Mouse (Mus musculus) kidney, adult 2 months (tissue): ENCODE measurements around the gene Foxj1. TPM values are rescaled to one million over a fixed set of nuclear protein-coding genes. Genes with fewer than 3 reads are reported as not detected.

ENCODE experiments used
- DNase-seq: peaks from one replicate; pipeline ENCODE4 v3.0.0; 2021
- H3K27ac ChIP-seq: fragments of 200-500 bp; 2 replicates; pipeline ENCODE4 v1.5.1; 2012; ENCODE audit warnings: low read depth, low read length, control low read depth, inconsistent platforms; ENCODE audit not compliant: insufficient read depth
- H3K27me3 ChIP-seq: fragments of 200-500 bp; replicated peaks from 2 replicates; pipeline ENCODE4 v1.6.1; 2012; ENCODE audit warnings: mild to moderate bottlenecking, moderate library complexity, low read length, inconsistent platforms; ENCODE audit not compliant: control insufficient read depth, insufficient read depth
- H3K36me3 ChIP-seq: fragments of 200-500 bp; 2 replicates; pipeline ENCODE4 v1.6.1; 2012; ENCODE audit warnings: mild to moderate bottlenecking, moderate library complexity, low read length, inconsistent platforms; ENCODE audit not compliant: control insufficient read depth, insufficient read depth
- H3K4me1 ChIP-seq: fragments of 200-500 bp; 2 replicates; pipeline ENCODE4 v1.6.1; 2011; ENCODE audit warnings: low read length; ENCODE audit not compliant: control insufficient read depth, insufficient read depth
- H3K4me3 ChIP-seq: fragments of 200-500 bp; 2 replicates; pipeline ENCODE4 v1.5.1; 2011; ENCODE audit warnings: mild to moderate bottlenecking, low read depth, low read length, control low read depth; ENCODE audit not compliant: insufficient read depth
- CTCF ChIP-seq: fragments of 200-500 bp; conservative IDR thresholded peaks from 2 replicates; pipeline ENCODE4 v1.5.1; 2011; ENCODE audit warnings: low read depth, mild to moderate bottlenecking, control low read depth, low read length, moderate library complexity, mixed read lengths; ENCODE audit not compliant: insufficient read depth, insufficient read length
- POLR2A ChIP-seq: fragments of 200-500 bp; IDR thresholded peaks from one replicate; pipeline ENCODE4 v1.6.1; 2011; ENCODE audit warnings: low read depth, low read length, control low read depth
- WGBS: fragments of 180-500 bp; shearing (Covaris S2); methylation state at CpG from one replicate; pipeline ENCODE4 v1.1.7; 2018; 5-methylcytosine and 5-hydroxymethylcytosine counted together
- polyA plus RNA-seq: library from polyadenylated mRNA; depleted of rRNA; stranded (reverse); fragments of >200 nt; gene quantifications from 2 replicates; pipeline ENCODE4 v1.2.3, GENCODE M21; 2012

Foxj1 gene
- polyA plus RNA-seq, 1 experiment: 0.80 TPM

DNA sequence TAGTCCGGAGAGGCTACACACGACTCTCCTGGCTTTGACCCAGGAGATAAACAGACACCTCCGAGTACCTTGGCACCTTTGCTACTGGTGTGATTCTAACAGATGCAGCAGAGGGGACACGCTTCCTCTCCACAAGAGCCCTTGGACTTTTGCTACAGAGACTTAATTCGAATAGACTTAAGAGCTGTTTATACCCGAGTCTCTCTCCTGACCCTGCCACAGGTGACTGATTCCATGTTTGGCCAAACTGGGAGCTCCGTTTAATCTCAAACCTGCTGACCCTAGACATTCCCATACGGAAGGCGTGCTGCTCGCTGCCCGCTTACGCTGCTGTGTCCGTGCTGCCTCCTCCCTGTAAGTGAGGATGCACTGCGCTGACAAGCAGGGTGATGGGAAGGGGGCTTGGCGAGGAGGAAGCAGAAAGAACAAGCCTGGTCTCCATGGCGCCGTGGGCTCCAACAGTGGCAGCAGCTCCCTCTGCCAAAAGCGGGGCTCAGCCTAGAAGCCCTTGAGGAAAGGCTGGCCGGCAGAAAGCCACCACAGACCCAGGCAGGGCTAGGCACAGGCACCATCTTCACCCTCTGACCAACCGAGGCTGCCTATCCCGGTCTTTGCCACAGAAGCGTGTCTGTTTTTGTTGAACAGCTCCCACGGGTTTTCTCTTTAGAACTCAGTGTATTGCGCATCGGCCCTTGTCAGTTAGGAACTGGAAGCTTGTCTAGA lies 7.0 kb upstream of the Foxj1 start:
- no peaks in the 10 kb centered on the region for H3K36me3 ChIP-seq
- TF ChIP-seq CTCF (no peak), POLR2A (no peak)
- no peaks in the 10 kb centered on the region for H3K27me3 ChIP-seq
- H3K4me3 ChIP-seq: no peak overlapping the region
- no peak overlapping the region for H3K27ac ChIP-seq
- peaks cover 2% of the 10 kb centered on the region; the same call in 1 of the 2 replicates for H3K4me1 ChIP-seq
- 44% methylated on average over 25 of the region's 25 CpGs for WGBS
- peak; percentile 60 for DNase-seq

DNA sequence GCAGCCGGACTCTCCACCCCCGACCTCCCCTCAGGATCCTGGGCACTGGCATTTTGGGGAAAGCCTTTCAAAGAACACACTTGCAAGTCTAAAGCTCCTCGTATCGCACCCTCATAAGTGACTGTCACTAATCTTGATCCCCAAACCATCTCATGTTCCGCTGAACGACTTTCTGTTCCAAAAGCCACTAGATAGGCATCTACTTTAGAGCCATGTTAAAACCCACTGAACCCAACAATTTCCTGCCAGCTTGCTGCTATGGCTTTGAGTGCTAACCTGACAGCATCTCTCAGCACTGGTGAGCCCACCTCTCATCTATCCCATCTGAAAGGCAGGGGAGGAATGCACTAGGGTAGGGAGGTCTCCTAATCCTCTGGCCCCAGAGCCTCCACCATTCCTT lies 2.3 kb upstream of the Foxj1 start:
- peaks cover 16% of the 10 kb centered on the region; the same call in 1 of the 2 replicates for H3K4me1 ChIP-seq
- TF ChIP-seq POLR2A (no peak), CTCF (no peak)
- no peak overlapping the region for H3K27ac ChIP-seq
- H3K36me3 ChIP-seq: no peaks in the 10 kb centered on the region
- WGBS: 87% methylated on average over 6 of the region's 6 CpGs
- no peak for DNase-seq
- no peaks in the 10 kb centered on the region for H3K27me3 ChIP-seq
- H3K4me3 ChIP-seq: no peak overlapping the region

GRCm38 (mm10) chr11:116337000-116337399 lies 1.8 kb upstream of the Foxj1 start:
- no peak overlapping the region for H3K27ac ChIP-seq
- H3K27me3 ChIP-seq: no peaks in the 10 kb centered on the region
- peaks cover 13% of the 10 kb centered on the region; the same call in 1 of the 2 replicates for H3K4me1 ChIP-seq
- H3K36me3 ChIP-seq: no peaks in the 10 kb centered on the region
- DNase-seq: no peak
- 58% methylated on average over 12 of the region's 12 CpGs for WGBS
- TF ChIP-seq POLR2A (no peak), CTCF (no peak)
- H3K4me3 ChIP-seq: no peak overlapping the region

DNA sequence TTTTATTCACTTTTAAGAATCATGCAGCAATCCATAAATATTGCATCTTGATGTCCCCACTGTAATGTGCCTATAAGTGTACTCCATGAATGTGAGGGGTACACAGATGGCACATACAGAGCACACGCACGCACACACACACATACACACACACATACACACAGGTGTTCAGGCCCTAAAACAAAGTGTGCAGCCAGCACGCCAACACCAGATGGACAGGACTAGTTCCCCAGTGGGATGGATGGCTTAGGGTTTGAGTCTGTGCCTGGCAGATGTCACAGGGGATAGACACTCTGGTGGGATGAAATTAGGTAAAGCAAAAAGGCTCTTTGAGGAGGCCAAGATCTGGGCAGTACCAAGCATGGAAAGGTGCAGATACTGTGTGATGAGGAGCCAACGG lies 1.2 kb upstream of the Foxj1 start:
- H3K27me3 ChIP-seq: no peaks in the 10 kb centered on the region
- H3K4me1 ChIP-seq: peaks cover 13% of the 10 kb centered on the region; the same call in 1 of the 2 replicates
- H3K36me3 ChIP-seq: no peaks in the 10 kb centered on the region
- no peak for DNase-seq
- H3K4me3 ChIP-seq: no peak overlapping the region
- no peak overlapping the region for H3K27ac ChIP-seq
- TF ChIP-seq POLR2A (no peak), CTCF (no peak)
- 93% methylated on average over 4 of the region's 4 CpGs for WGBS

- WGBS: 38% methylated on average over 26 of the region's 26 CpGs
- Histone ChIP-seq H3K36me3 (no peaks in the 10 kb centered on the region), H3K27me3 (no peaks in the 10 kb centered on the region), H3K4me3 (no peak overlapping the region), H3K4me1 (peaks cover 16% of the 10 kb centered on the region; the same call in 1 of the 2 replicates), H3K27ac (no peak overlapping the region)
- DNase-seq: no peak
- no peak for TF ChIP-seq POLR2A
- no peak for TF ChIP-seq CTCF
These were observed 799 bp downstream of the Foxj1 start for GRCm38 (mm10) chr11:116334417-116334782.

GRCm38 (mm10) chr11:116333526-116334416 lies 1.4 kb downstream of the Foxj1 start:
- Histone ChIP-seq H3K4me1 (peaks cover 16% of the 10 kb centered on the region; the same call in 1 of the 2 replicates), H3K4me3 (no peak overlapping the region), H3K36me3 (no peaks in the 10 kb centered on the region), H3K27me3 (no peaks in the 10 kb centered on the region), H3K27ac (no peak overlapping the region)
- peak; percentile 70 for DNase-seq
- WGBS: 33% methylated on average over 31 of the region's 31 CpGs
- TF ChIP-seq POLR2A (no peak), CTCF (no peak)

DNA sequence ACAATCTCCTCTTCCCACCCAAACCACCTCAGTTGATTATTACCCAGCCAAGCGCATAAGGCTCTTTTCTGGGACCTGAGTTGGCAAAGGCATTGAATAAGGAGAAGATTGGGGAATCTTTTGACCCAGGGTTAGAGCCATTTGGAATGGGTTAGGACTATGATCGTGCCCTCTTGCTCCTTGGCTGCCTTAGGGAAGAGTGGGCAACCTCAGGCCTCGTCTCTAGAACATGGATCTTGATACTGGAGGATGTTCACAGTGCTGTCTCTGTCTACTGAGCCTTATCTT lies 2.3 kb downstream of the Foxj1 start:
- no peak overlapping the region for H3K4me3 ChIP-seq
- peaks cover 16% of the 10 kb centered on the region; the same call in 1 of the 2 replicates for H3K4me1 ChIP-seq
- peak; percentile 71 for DNase-seq
- WGBS: 63% methylated on average over 3 of the region's 3 CpGs
- H3K36me3 ChIP-seq: no peaks in the 10 kb centered on the region
- H3K27me3 ChIP-seq: no peaks in the 10 kb centered on the region
- no peak overlapping the region for H3K27ac ChIP-seq
- TF ChIP-seq CTCF (no peak), POLR2A (no peak)
